Mouse (Mus musculus) heart, embryonic 14.5 days (tissue): ENCODE data around the gene Tcf12. TPM values are rescaled to one million over a fixed set of nuclear protein-coding genes. Genes with fewer than 3 reads are reported as not detected.

Experiments
- ATAC-seq: fragments of 200-750 bp; cut with Nextera tagmentation; 2 replicates; pipeline ENCODE4 v1.8.0; 2017; ENCODE audit warnings: low read depth, moderate TSS enrichment; ENCODE audit not compliant: insufficient number of reproducible peaks, insufficient read depth, low FRiP score
- H3K27ac ChIP-seq, 2 experiments: fragments of 200-500 bp in 1 of 2; fragments of 300-500 bp in 1 of 2; sonication (generic) in 1 of 2; replicated peaks in 1 of 2; 2 replicates each; pipeline ENCODE4 v1.5.1; 2012 to 2014; ENCODE audit warnings: low read depth in 2 of 2, low read length in 2 of 2, control low read depth in 1 of 2, mild to moderate bottlenecking in 1 of 2, mixed read lengths in 1 of 2; ENCODE audit not compliant: control insufficient read depth in 1 of 2, insufficient read depth in 1 of 2
- H3K27me3 ChIP-seq: fragments of 300-500 bp; sonication (generic); 2 replicates; pipeline ENCODE4 v1.6.1; 2014; ENCODE audit warnings: mild to moderate bottlenecking, low read length, control low read depth; ENCODE audit not compliant: control insufficient read depth, insufficient read depth
- H3K36me3 ChIP-seq: fragments of 300-500 bp; sonication (generic); 2 replicates; pipeline ENCODE4 v1.6.1; 2014; ENCODE audit warnings: mild to moderate bottlenecking, control low read depth, low read length, mixed read lengths; ENCODE audit not compliant: control insufficient read depth, insufficient read depth
- H3K4me1 ChIP-seq, 2 experiments: fragments of 200-500 bp in 1 of 2; fragments of 300-500 bp in 1 of 2; sonication (generic) in 1 of 2; 2 replicates each; pipeline ENCODE4 v1.6.1; 2012 to 2014; ENCODE audit warnings: low read length in 2 of 2, control low read depth in 1 of 2, mixed read lengths in 1 of 2; ENCODE audit not compliant: control insufficient read depth in 2 of 2, insufficient read depth in 2 of 2
- H3K4me2 ChIP-seq: fragments of 300-500 bp; sonication (generic); 2 replicates; pipeline ENCODE4 v1.6.1; 2014; ENCODE audit warnings: mild to moderate bottlenecking, low read length
- H3K4me3 ChIP-seq, 2 experiments: fragments of 200-500 bp in 1 of 2; fragments of 300-500 bp in 1 of 2; sonication (generic) in 1 of 2; 2 replicates each; pipeline ENCODE4 v1.5.1; 2012 to 2014; ENCODE audit warnings: low read length in 2 of 2, mild to moderate bottlenecking in 2 of 2, control low read depth in 1 of 2, low read depth in 1 of 2, moderate library complexity in 1 of 2; ENCODE audit not compliant: control insufficient read depth in 1 of 2, insufficient read depth in 1 of 2
- H3K9ac ChIP-seq: fragments of 300-500 bp; sonication (generic); 2 replicates; pipeline ENCODE4 v1.6.1; 2014; ENCODE audit warnings: mild to moderate bottlenecking, low read length
- H3K9me3 ChIP-seq: fragments of 300-500 bp; sonication (generic); 2 replicates; pipeline ENCODE4 v1.6.1; 2016; ENCODE audit warnings: low read length, control low read depth; ENCODE audit not compliant: control insufficient read depth
- WGBS: fragments of 180-500 bp; shearing (Covaris S2); extraction: QIAGEN DNeasy Blood & Tissue Kit; methylation state at CpG from one replicate; pipeline ENCODE4 v1.1.7; 2014; 5-methylcytosine and 5-hydroxymethylcytosine counted together
- polyA plus RNA-seq: library from polyadenylated mRNA; unstranded; fragments of >200 nt; fragmentation: Nextera tagmentation; extraction: Ambion mirVana; gene quantifications from 2 replicates; pipeline ENCODE4 v1.2.1, GENCODE M21; 2014

Gene Tcf12
- polyA plus RNA-seq, 1 experiment from 2014 or later = 35.9 TPM

- H3K9ac ChIP-seq = no peak overlapping the region
- no peak overlapping the region for H3K27ac ChIP-seq
- no peak for ATAC-seq
- no peaks in the 10 kb centered on the region for H3K27me3 ChIP-seq
- H3K4me3 ChIP-seq = no peak overlapping the region
- H3K9me3 ChIP-seq = no peaks in the 10 kb centered on the region
- peaks cover 0 to 14% of the 10 kb centered on the region in 2 experiments; a peak in 2 of 4 replicates for H3K4me1 ChIP-seq
- no peaks in the 10 kb centered on the region for H3K36me3 ChIP-seq
- H3K4me2 ChIP-seq = no peak overlapping the region
- 89% methylated on average over 3 of the region's 3 CpGs for WGBS
Measured at GRCm38 (mm10) chr9:72036257-72036656, 75.4 kb downstream of the Tcf12 start.

GRCm38 (mm10) chr9:72033271-72033670 lies 78.4 kb downstream of the Tcf12 start:
- ATAC-seq = no peak
- Histone ChIP-seq H3K9ac (no peak overlapping the region), H3K27me3 (no peaks in the 10 kb centered on the region), H3K36me3 (no peaks in the 10 kb centered on the region), H3K4me1 (peaks cover 0 to 20% of the 10 kb centered on the region in 2 experiments; a peak in 2 of 4 replicates), H3K9me3 (no peaks in the 10 kb centered on the region), H3K4me2 (no peak overlapping the region), H3K27ac (no peak overlapping the region), H3K4me3 (no peak overlapping the region)
- 86% methylated on average over 2 of the region's 2 CpGs for WGBS

DNA sequence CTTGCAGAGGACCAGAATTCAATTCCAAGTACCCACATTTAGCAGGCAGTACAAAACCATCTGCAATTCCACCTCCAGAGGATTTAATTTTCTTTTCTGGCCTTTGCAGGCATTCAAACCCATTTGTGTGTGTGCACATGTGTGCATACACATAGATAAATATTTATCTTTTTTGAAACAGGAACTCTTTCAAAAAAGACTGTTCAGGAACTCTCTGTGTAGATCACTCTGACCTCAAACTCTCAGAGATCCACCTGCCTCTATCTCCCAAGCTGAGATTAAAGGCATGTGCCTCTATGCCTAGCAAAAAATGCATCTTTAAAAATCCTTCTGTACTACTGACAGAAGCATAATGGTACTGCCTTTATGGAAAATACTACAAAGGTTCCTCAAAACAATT lies 81.4 kb downstream of the Tcf12 start:
- peaks cover 0 to 10% of the 10 kb centered on the region in 2 experiments; a peak in 2 of 4 replicates for H3K4me1 ChIP-seq
- H3K9ac ChIP-seq = no peak overlapping the region
- H3K4me2 ChIP-seq = no peak overlapping the region
- H3K27me3 ChIP-seq = no peaks in the 10 kb centered on the region
- peak overlapping the region in 1 of 2 experiments; percentile 48; a peak in 2 of 4 replicates for H3K27ac ChIP-seq
- H3K9me3 ChIP-seq = no peaks in the 10 kb centered on the region
- no peak overlapping the region for H3K4me3 ChIP-seq
- no peak for ATAC-seq
- H3K36me3 ChIP-seq = no peaks in the 10 kb centered on the region

GRCm38 (mm10) chr9:72029601-72030000 lies 82.1 kb downstream of the Tcf12 start:
- H3K36me3 ChIP-seq = no peaks in the 10 kb centered on the region
- no peak overlapping the region for H3K4me2 ChIP-seq
- no peak for ATAC-seq
- H3K27me3 ChIP-seq = no peaks in the 10 kb centered on the region
- 61% methylated on average over 1 of the region's 1 CpGs for WGBS
- no peak overlapping the region for H3K9ac ChIP-seq
- H3K9me3 ChIP-seq = no peaks in the 10 kb centered on the region
- peaks cover under 1 to 13% of the 10 kb centered on the region in 2 experiments; a peak in 3 of 4 replicates for H3K4me1 ChIP-seq
- H3K4me3 ChIP-seq = no peak overlapping the region
- H3K27ac ChIP-seq = peak overlapping the region in 1 of 2 experiments; percentile 48; a peak in 2 of 4 replicates

DNA sequence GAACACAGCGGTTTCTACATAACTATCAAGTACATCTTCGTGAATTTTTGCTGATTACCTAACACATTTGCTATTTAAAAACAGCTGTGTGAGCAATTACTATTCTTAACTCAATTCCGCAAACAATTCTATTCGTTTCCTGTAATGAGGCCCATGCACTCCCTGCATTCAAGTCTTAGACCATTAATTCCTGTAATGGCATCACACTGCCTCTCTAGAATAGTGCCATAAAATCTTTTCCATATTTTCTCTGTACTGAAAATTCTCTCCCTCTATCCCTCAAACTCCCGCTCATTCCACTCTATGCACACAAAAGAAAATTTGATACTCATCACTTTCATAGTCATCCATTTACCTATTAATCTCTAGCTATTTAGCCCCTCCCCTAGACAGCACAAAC lies 88.4 kb downstream of the Tcf12 start:
- no peak overlapping the region for H3K27ac ChIP-seq
- H3K27me3 ChIP-seq = no peaks in the 10 kb centered on the region
- H3K4me1 ChIP-seq = peaks cover 4 to 15% of the 10 kb centered on the region in 2 experiments
- no peak overlapping the region for H3K4me3 ChIP-seq
- no peak overlapping the region for H3K9ac ChIP-seq
- H3K36me3 ChIP-seq = no peaks in the 10 kb centered on the region
- no peaks in the 10 kb centered on the region for H3K9me3 ChIP-seq
- ATAC-seq = no peak
- no peak overlapping the region for H3K4me2 ChIP-seq
- WGBS = 85% methylated on average over 5 of the region's 5 CpGs

DNA sequence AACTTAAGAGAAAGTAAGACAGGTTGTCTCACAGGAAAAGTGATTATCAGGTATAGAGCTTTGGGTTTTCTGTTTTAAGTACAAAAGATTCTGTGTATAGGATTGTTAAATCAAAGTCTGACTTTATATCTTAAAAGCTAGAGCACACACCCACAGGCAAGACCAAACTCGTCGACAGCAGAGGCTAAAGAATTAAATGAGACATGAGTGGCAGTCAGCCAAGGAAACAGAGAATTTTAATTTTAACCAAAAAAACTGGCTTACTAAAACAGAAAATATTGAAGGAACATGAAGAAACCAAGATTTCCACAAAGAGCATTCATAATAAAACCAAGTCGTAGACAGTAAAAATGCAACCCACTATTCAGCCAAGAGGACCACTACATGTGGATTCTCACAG lies 90.2 kb downstream of the Tcf12 start:
- no peak for ATAC-seq
- Histone ChIP-seq H3K4me2 (no peak overlapping the region), H3K9ac (no peak overlapping the region), H3K27ac (no peak overlapping the region), H3K9me3 (no peaks in the 10 kb centered on the region), H3K4me3 (no peak overlapping the region), H3K4me1 (peaks cover 4 to 15% of the 10 kb centered on the region in 2 experiments), H3K27me3 (no peaks in the 10 kb centered on the region), H3K36me3 (no peaks in the 10 kb centered on the region)
- 60% methylated on average over 3 of the region's 3 CpGs for WGBS

GRCm38 (mm10) chr9:72016021-72016420 lies 95.7 kb downstream of the Tcf12 start:
- 98% methylated on average over 1 of the region's 1 CpGs for WGBS

More at GRCm38 (mm10) chr9:72016021-72016420, 95.7 kb downstream of the Tcf12 start:
- H3K9ac ChIP-seq = no peak overlapping the region
- no peak overlapping the region for H3K4me2 ChIP-seq
- no peak overlapping the region for H3K27ac ChIP-seq
- no peak for ATAC-seq
- no peak overlapping the region for H3K4me3 ChIP-seq
- H3K4me1 ChIP-seq = peaks cover 0 to 4% of the 10 kb centered on the region in 2 experiments; a peak in 1 of 4 replicates
- H3K27me3 ChIP-seq = no peaks in the 10 kb centered on the region
- H3K36me3 ChIP-seq = no peaks in the 10 kb centered on the region
- no peaks in the 10 kb centered on the region for H3K9me3 ChIP-seq
